In the genomic region with DNA sequence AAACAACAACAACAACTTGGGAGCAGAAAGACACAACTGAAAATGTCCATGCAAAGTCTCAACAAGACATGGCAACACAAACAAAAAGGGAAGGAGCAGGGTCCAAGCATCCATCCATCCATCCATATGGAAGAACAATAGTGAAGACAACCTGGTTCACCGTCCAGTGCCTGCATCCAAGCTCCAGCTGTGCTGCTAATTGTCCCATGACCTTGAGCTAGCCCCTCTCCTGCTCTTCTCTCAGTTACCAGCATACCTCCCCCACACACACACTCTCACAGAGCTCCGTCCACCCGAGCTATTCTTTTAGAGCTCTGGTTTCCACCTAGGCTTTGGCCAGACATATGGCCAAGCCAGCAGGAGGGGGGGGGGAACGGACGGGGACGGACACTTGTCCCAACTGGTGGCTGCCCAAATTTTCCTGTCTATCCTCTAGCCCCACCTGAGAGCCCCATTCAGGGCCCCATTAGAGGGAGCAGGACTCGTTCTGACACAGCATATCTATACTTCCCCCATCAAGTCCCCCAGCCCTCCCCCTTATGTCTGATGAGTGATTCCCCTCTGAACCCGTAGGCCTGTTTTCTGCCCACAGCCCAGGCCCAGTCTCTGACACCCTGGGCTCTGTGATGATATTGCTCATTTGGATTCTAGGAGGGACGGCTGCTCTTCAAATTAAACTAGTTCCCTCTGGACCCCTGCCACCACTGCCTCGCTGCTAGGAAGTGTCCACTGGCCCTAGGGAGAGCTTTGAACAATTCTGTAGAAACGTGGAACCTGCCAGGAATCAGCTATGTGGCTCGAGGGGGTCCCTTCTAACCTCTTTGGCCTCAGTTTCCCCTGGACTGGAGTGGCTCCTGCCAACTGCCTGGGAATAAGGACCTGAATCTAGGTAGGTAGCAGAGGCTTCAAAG, we compare ENCODE assay signal across 14 mouse cellular contexts. TPM values are rescaled to one million over a fixed set of nuclear protein-coding genes. Genes with fewer than 3 reads are reported as not detected.
A peak's percentile ranks its signal among the peaks of the same experiment; 100 is the strongest.
DNase-seq lines count a peak whose midpoint lies in the region; ATAC-seq and TF ChIP-seq lines count a peak whose summit lies in the region.
"Had no signal": no experiment of that assay in that cellular context is flagged by ENCODE, and none has a peak within 500 bp of the region (broad histone marks: within the 10 kb centered on the region; RNA-seq: fewer than 3 reads in every experiment).

No protein-coding gene starts in this region.

- peaks cover 89% of the 10 kb centered on the region for H3K27me3 ChIP-seq in midbrain, embryonic 13.5 days
- peaks cover 46% of the 10 kb centered on the region for H3K27me3 ChIP-seq in midbrain, embryonic 14.5 days (ENCODE audit: control insufficient read depth, insufficient read depth, low read length)
- H3K27me3 ChIP-seq in myocyte (ENCODE audit: control insufficient read depth, insufficient read depth, insufficient read length), result no peaks in the 10 kb centered on the region
- H3K27me3 ChIP-seq in forebrain, embryonic 15.5 days, result peaks cover 3% of the 10 kb centered on the region; the same call in 1 of the 2 replicates

- H3K4me1 ChIP-seq in midbrain, embryonic 13.5 days (replicated peaks), result peaks cover 19% of the 10 kb centered on the region
- peaks cover 9% of the 10 kb centered on the region; the same call in 1 of the 2 replicates for H3K4me1 ChIP-seq in midbrain, embryonic 14.5 days (ENCODE audit: control insufficient read depth, insufficient read depth, low read length)
- H3K4me1 ChIP-seq in forebrain, embryonic 15.5 days, result peaks cover 32% of the 10 kb centered on the region

- H3K4me2 ChIP-seq in midbrain, embryonic 13.5 days (replicated peaks), result no peak overlapping the region
- H3K4me2 ChIP-seq in midbrain, embryonic 14.5 days (ENCODE audit: low read length), result no peak overlapping the region
- H3K4me2 ChIP-seq in myocyte (ENCODE audit: low read depth), result peak overlapping the region; percentile 81
- H3K4me2 ChIP-seq in forebrain, embryonic 15.5 days (replicated peaks), result no peak overlapping the region

- H3K27ac ChIP-seq in midbrain, embryonic 13.5 days, result no peak overlapping the region
- no peak overlapping the region for H3K27ac ChIP-seq in midbrain, embryonic 14.5 days (replicated peaks; ENCODE audit: low read depth, low read length)
- no peak overlapping the region for H3K27ac ChIP-seq in forebrain, embryonic 15.5 days (replicated peaks)

- TF ChIP-seq POLR2A in myocyte (IDR thresholded peaks at IDR 0.05; ENCODE audit: insufficient read length, low read depth), result no peak

- H3K79me2 ChIP-seq in myocyte (ENCODE audit: control insufficient read depth, insufficient read depth), result no peaks in the 10 kb centered on the region

- H3K9ac ChIP-seq in midbrain, embryonic 13.5 days (replicated peaks), result no peak overlapping the region
- H3K9ac ChIP-seq in midbrain, embryonic 14.5 days (replicated peaks; ENCODE audit: low read length), result no peak overlapping the region
- no peak overlapping the region for H3K9ac ChIP-seq in forebrain, embryonic 15.5 days (replicated peaks)

- H3ac ChIP-seq in myocyte (ENCODE audit: control insufficient read depth, insufficient read length), result no peak overlapping the region

- no peak overlapping the region for H3K4me3 ChIP-seq in midbrain, embryonic 13.5 days (replicated peaks)
- H3K4me3 ChIP-seq in midbrain, embryonic 14.5 days (replicated peaks; ENCODE audit: low read depth, low read length), result no peak overlapping the region
- H3K4me3 ChIP-seq in myocyte, result no peak overlapping the region
- H3K4me3 ChIP-seq in forebrain, embryonic 15.5 days, result no peak overlapping the region

- DNase-seq in heart, postnatal 4 days, result peak; percentile 28
- no peak for DNase-seq in heart, adult 11 months
- DNase-seq in midbrain, embryonic 14.5 days, result no peak
- peak; percentile 19 to 58 for DNase-seq in cerebellum, postnatal 25 days
- no peak for DNase-seq in layer of hippocampus, adult 9-10 months (ENCODE audit: low spot score)
- DNase-seq: layer of hippocampus, adult 9-11 months; liver; thymus, adult 18-20 months had no signal

- ATAC-seq in midbrain, embryonic 13.5 days, result peak; percentile 53; the same call in 1 of the 2 replicates
- no peak for ATAC-seq in midbrain, embryonic 14.5 days (ENCODE audit: low FRiP score, low TSS enrichment)
- no peak for ATAC-seq in forebrain, embryonic 15.5 days (replicated peaks)

- H3K9me3 ChIP-seq in midbrain, embryonic 13.5 days, result no peaks in the 10 kb centered on the region
- no peaks in the 10 kb centered on the region for H3K9me3 ChIP-seq in midbrain, embryonic 14.5 days (ENCODE audit: control insufficient read depth, low read length)
- no peaks in the 10 kb centered on the region for H3K9me3 ChIP-seq in forebrain, embryonic 15.5 days

- no peaks in the 10 kb centered on the region for H3K36me3 ChIP-seq in midbrain, embryonic 13.5 days
- H3K36me3 ChIP-seq in midbrain, embryonic 14.5 days (ENCODE audit: control insufficient read depth, insufficient read depth, low read length), result no peaks in the 10 kb centered on the region
- H3K36me3 ChIP-seq in myocyte (ENCODE audit: control insufficient read depth, insufficient read depth), result no peaks in the 10 kb centered on the region
- no peaks in the 10 kb centered on the region for H3K36me3 ChIP-seq in forebrain, embryonic 15.5 days

- 53% methylated on average over 12 of the region's 12 CpGs for WGBS in midbrain, embryonic 13.5 days
- 56% methylated on average over 12 of the region's 12 CpGs for WGBS in midbrain, embryonic 14.5 days
- WGBS in forebrain, embryonic 15.5 days, result 55% methylated on average over 12 of the region's 12 CpGs

TF ChIP-seq in myocyte, 11 proteins besides CTCF, POLR2A, EP300 and RAD21:
- TF ChIP-seq TCF12 (IDR thresholded peaks at IDR 0.05; ENCODE audit: insufficient read depth, poor library complexity, severe bottlenecking) (no peak), TCF3 (IDR thresholded peaks at IDR 0.05; ENCODE audit: insufficient read length, low read depth) (no peak), CEBPB (IDR thresholded peaks at IDR 0.05; ENCODE audit: insufficient read depth, poor library complexity, severe bottlenecking) (no peak), USF1 (IDR thresholded peaks at IDR 0.05; ENCODE audit: low read depth) (no peak), MAX (IDR thresholded peaks at IDR 0.05; ENCODE audit: low read depth) (no peak), MYOG (IDR thresholded peaks at IDR 0.05; ENCODE audit: control insufficient read depth in 1 of 3, insufficient read depth in 1 of 3, insufficient read length in 2 of 3, low read depth in 2 of 3) (no peak), E2F4 (IDR thresholded peaks at IDR 0.05; ENCODE audit: insufficient read depth) (no peak), MYOD1 (IDR thresholded peaks at IDR 0.05; ENCODE audit: control insufficient read depth in 1 of 3, insufficient read length in 2 of 3, low read depth in 2 of 3) (no peak), SRF (IDR thresholded peaks at IDR 0.05; ENCODE audit: control insufficient read depth, insufficient read length, low read depth) (no peak), REST (IDR thresholded peaks at IDR 0.05; ENCODE audit: insufficient read depth, insufficient read length) (no peak), POLR2AphosphoS2 (IDR thresholded peaks at IDR 0.05; ENCODE audit: insufficient read length, low read depth) (no peak)

RNA-seq across cellular contexts. Expression of gene Cpn2, which starts 32.4 kb away (rescaled TPM):
- total RNA-seq in heart, postnatal 4 days (2021), result not detected
- polyA plus RNA-seq in midbrain, embryonic 13.5 days (2015; fragmentation: Nextera tagmentation; extraction: Ambion mirVana), result not detected in 2 replicates
- not detected in 2 replicates for polyA plus RNA-seq in midbrain, embryonic 14.5 days (2014; fragmentation: Nextera tagmentation; extraction: Ambion mirVana)
- not detected for polyA plus RNA-seq in myocyte (2012; fragmentation: generic; extraction: Trizol)
- not detected in 2 replicates for polyA plus RNA-seq in forebrain, embryonic 15.5 days (2015; fragmentation: Nextera tagmentation; extraction: Ambion mirVana)
- total RNA-seq: hematopoietic stem cell, adult 5-6 weeks had no signal
- polyA plus RNA-seq: kidney, embryonic 16.5 days; spleen, adult 2 months had no signal

RNA-seq across cellular contexts. Expression of gene Lrrc15, which starts 48.2 kb away (rescaled TPM):
- under 1 TPM; 0.70 to 0.76 TPM for total RNA-seq in heart, postnatal 4 days (2021)
- 0.11 and 0.19 TPM in 2 replicates for polyA plus RNA-seq in midbrain, embryonic 13.5 days (2015; fragmentation: Nextera tagmentation; extraction: Ambion mirVana)
- polyA plus RNA-seq in midbrain, embryonic 14.5 days (2014; fragmentation: Nextera tagmentation; extraction: Ambion mirVana), result 0.13 and 0.43 TPM in 2 replicates
- 0.04 TPM for polyA plus RNA-seq in myocyte (2012; fragmentation: generic; extraction: Trizol)
- polyA plus RNA-seq in forebrain, embryonic 15.5 days (2015; fragmentation: Nextera tagmentation; extraction: Ambion mirVana), result 0.05 and 0.08 TPM in 2 replicates
- total RNA-seq: hematopoietic stem cell, adult 5-6 weeks had no signal
- polyA plus RNA-seq: spleen, adult 2 months had no signal

Comparison
In these comparisons a context has a peak if more than half of its experiments do, and no peak if none do; other contexts are left out.
1. DNase-seq: peak in heart, postnatal 4 days (single experiment) and cerebellum, postnatal 25 days (2 of 2); none in heart, adult 11 months (single experiment), midbrain, embryonic 14.5 days (single experiment) and layer of hippocampus, adult 9-10 months (single experiment).